Mouse (Mus musculus): ENCODE data around the gene Ube2a.

Gene Ube2a

GRCm38 (mm10) chrX:36873765-36874164 is at the start of gene Ube2a, which contains the start of gene C330007P06Rik:
Gene Ube2a (plus strand): TSS chrX:36873900.
Gene C330007P06Rik (minus strand): TSS chrX:36874111.
- DNase-seq: no peak

- DNase-seq: no peak
These were observed 49.6 kb upstream of the Ube2a start for GRCm38 (mm10) chrX:36823932-36824711.

GRCm38 (mm10) chrX:36825032-36825431 is 48.7 kb upstream of the Ube2a start:
- no peak for DNase-seq

- no peak for DNase-seq
These were observed 46.8 kb upstream of the Ube2a start for GRCm38 (mm10) chrX:36826873-36827272.

GRCm38 (mm10) chrX:36830271-36830670 is 43.4 kb upstream of the Ube2a start:
- DNase-seq: peak; percentile 61

DNA sequence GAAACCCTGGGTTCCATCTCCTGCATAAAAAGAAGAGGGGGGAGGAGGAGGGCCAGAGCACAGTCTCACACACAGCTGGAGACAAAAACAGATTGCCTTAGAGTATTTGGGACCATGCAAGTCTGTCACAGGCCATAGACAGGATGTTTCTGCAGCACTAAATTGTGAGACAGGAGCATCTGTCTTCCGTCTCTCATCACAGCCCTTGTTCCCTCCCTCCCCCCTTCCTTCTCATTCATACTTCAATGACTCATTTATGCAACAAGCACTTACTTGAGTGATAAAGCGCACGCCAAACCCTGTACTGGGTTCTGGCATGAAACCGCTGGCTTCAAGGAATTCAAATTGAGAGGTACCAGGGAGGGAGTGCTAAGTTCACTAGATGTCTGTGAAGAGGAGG is 42.1 kb upstream of the Ube2a start:
- DNase-seq: no peak

GRCm38 (mm10) chrX:36833397-36834084 is 40.2 kb upstream of the Ube2a start:
- peak; percentile 74 for DNase-seq

DNA sequence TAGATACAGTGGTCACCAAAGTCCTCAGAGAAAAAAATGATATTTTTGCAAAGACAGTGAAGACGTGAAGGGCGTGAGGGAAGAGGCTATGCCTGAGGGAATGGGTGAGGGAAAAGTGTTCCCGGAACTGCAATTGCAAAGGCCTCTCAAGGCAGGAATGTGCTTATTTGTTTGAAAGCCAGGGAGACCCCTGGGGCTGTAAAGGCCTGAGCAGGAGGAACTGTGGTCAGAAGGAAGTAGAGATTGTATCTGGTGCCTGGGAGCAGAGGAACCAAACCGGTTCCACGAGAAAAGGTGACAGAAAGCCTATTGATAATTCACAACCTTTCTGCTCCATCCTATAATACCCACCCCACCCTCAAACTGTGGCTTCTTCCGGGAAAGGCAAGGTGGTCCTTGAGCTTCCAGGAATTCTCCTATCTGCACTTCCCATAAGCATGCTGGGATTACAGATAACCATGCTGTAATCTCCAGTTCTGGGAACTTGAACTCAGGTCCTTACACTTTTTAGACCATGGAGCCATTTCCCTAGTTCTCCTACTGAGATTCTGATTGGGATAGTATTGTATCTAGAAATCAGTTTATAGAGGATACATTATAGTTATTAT is 36.5 kb upstream of the Ube2a start:
- DNase-seq: no peak

DNA sequence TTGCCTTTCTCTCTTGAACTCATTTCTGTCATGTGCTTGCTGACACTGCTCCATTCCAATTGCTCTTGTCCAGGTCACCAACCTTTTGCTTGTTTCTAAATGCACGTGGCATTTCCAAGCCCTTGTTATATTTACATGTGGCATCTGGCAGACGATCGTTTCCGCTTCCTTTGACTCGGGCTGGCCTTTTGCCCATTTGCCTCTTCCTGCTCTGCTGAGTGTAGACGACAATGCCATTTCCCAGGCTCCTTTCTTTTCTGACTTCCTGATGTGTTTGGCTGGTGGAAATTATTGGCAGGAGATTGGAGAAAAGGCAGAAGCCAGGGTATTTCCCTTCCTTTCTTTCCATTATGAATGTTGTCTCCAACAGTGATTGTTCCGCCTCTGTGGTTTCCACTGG is 34.3 kb upstream of the Ube2a start:
- DNase-seq: peak; percentile 29

- no peak for DNase-seq
These were observed 32.0 kb upstream of the Ube2a start for GRCm38 (mm10) chrX:36841698-36842097.

GRCm38 (mm10) chrX:36843346-36843990 is 30.2 kb upstream of the Ube2a start:
- DNase-seq: no peak

GRCm38 (mm10) chrX:36847152-36847551 is 26.5 kb upstream of the Ube2a start:
- DNase-seq: no peak

- DNase-seq: no peak
These were observed 21.1 kb upstream of the Ube2a start for GRCm38 (mm10) chrX:36852631-36853030.

DNA sequence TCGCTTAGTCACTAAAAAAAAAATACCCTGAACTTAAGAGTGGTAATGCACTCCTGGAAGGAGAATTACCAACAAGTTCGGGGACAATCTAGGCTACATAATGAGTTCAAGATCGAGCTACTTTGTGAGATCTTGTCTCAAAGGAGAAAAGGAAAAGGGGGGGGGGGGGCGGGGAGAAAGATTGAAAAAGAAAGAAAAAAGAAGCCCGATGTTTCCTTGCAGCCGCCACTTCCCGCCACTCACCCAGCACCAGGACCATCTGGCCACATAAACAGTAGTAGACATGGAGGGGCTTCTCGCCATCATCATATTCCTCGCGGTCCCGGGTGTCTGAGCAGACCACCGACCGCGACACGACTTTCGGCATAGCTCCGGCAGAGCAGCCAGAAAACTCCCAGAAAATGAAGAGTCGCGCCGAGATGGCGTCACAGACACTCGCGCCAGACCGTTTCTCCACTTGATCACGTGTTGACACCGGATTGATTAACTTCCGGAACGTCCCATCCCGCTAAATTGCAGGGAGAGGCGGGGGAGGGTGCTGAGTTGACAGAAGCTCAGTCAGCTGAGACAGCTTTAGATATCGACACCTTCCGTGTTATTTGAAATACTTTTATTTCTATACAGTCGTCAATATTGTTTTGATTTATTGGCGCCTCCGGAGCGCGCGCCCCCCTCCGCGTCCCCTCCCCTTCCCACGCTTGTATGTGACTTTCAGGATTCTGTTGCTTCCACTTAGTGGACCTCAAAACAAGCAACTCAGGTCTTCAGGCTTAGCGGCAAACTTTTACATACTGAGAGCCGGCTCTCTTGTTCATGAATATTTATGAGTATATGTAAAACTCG is 9.7 kb upstream of the Ube2a start:
- DNase-seq: peak; percentile 90

DNA sequence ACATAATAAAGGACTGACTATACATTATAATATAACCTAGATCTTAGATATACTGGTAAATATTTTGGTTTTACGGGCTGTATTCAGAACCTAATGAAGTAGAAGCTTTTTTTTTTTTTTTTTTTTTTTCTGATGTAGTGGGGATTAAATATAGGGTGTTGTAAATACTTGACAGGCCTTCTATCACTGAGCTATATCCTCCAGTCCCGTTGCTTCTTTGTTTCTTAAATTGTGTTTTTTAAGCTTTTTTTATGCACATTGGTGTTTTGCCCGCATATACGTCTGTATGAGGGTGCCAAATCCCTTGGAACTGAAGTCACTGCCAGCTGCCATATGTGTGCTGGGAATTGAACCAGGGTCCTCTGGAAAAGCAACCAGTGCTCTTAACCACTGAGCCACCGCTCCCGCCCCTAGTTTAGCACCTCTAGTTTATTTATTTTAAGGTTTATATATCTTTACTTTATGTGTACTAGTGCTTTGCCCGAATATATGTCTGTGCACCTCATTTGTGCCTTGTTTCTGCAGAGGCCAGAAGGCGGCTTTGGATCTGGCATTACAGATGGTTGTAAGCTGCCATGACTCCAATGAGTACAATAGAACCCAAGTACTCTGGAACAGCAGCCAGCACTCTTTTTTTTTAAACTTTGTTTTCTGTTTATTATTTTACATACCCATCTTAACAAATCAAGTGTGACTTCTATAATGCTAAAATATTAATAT is 8.9 kb upstream of the Ube2a start:
- no peak for DNase-seq

DNA sequence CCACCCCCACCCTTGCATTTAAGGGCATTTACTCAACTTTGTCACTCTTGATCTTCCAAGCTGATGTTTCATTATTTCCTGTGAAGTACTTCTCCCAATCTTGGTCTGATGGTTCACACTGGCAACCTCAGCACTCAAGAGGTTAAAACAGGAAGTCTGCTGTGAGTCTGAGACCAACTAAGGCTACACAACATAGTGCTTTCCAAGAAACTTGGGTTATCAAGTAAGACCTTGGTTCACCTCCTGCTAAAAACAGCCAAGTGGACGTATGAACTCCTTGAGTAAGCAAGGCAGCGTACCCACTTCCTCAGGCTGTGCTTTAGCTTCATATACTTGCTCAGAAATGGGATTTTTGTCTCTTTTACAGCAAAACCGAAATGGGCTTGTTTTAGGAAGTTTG is 3.3 kb upstream of the Ube2a start:
- no peak for DNase-seq

DNA sequence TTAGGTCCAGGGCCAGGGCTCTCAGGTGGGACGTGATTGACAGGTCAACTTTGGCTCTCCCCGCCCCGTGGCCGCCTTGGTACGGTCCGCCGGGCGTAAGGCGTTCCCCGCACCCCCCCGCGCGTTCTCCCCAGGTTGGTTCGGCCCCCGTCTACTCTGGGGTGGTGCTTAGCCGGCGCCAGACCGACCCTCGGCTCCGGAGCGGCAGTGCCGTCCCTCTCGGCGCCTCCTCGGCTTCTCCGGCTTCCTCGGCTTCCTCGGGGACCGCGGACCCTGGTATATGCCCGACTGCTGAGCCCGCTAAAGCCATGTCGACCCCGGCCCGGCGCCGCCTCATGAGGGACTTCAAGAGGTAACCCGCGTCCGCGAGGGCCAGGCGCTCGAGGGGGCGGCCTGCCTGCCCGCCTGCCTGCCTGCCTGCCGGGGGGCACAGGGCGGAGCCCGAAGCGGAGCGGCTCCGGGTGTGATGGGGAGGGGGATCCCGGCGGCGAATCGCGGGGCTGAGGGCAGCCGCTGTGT is 537 bp downstream of the Ube2a start:
- peak; percentile 91 for DNase-seq

GRCm38 (mm10) chrX:36874704-36875128 is 1.0 kb downstream of the Ube2a start:
- DNase-seq: no peak

GRCm38 (mm10) chrX:36884719-36885118 is 11.0 kb downstream of the Ube2a start:
- DNase-seq: peak; percentile 17

DNA sequence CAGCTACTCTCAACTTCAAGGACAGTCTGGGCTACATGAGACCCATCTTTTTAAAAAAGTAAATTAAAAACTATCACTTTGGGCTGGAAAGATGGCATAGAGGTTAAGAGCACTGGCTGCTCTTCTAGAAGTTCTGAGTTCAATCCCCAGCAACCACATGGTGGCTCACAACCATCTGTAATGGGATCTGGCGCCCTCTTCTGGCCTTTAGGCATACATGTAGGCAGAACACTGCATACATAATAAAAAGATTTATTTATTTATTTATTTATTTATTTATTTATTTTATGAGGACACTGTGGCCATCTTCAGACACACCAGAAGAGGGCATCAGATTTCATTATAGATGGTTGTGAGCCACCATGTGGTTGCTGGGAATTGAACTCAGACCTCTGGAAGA is 25.2 kb downstream of the Ube2a start:
- peak; percentile 39 for DNase-seq

- DNase-seq: no peak
These were observed 28.0 kb downstream of the Ube2a start for GRCm38 (mm10) chrX:36901655-36902054.

Data from retina, postnatal 1 day (tissue).